Mouse (Mus musculus): ENCODE measurements around the gene Zdhhc11. TPM values are rescaled to one million over a fixed set of nuclear protein-coding genes. Genes with fewer than 3 reads are reported as not detected.

Zdhhc11 gene
- polyA plus RNA-seq, 1 experiment from 2014 or later: not detected

GRCm38 (mm10) chr13:74029013-74029412 lies 65.4 kb downstream of the Zdhhc11 start:
- no peak overlapping the region for H3K4me2 ChIP-seq
- no peak overlapping the region for H3K4me3 ChIP-seq (replicated peaks)
- no peaks in the 10 kb centered on the region for H3K27me3 ChIP-seq
- 84% methylated on average over 2 of the region's 2 CpGs for WGBS
- H3K27ac ChIP-seq: no peak overlapping the region
- no peaks in the 10 kb centered on the region for H3K36me3 ChIP-seq
- H3K9ac ChIP-seq (replicated peaks): no peak overlapping the region
- no peaks in the 10 kb centered on the region for H3K4me1 ChIP-seq (replicated peaks)
- ATAC-seq (ENCODE audit: insufficient number of reproducible peaks, insufficient read depth, low FRiP score, low TSS enrichment, low read depth): no peak
- no peaks in the 10 kb centered on the region for H3K9me3 ChIP-seq

- H3K4me2 ChIP-seq: no peak overlapping the region
- WGBS: 89% methylated on average over 7 of the region's 7 CpGs
- H3K4me3 ChIP-seq (replicated peaks): no peak overlapping the region
- peaks cover 1% of the 10 kb centered on the region; the same call in 1 of the 2 replicates for H3K36me3 ChIP-seq
- ATAC-seq (ENCODE audit: insufficient number of reproducible peaks, insufficient read depth, low FRiP score, low TSS enrichment, low read depth): no peak
- no peaks in the 10 kb centered on the region for H3K4me1 ChIP-seq (replicated peaks)
- no peak overlapping the region for H3K9ac ChIP-seq (replicated peaks)
- no peaks in the 10 kb centered on the region for H3K27me3 ChIP-seq
- H3K27ac ChIP-seq: no peak overlapping the region
- no peaks in the 10 kb centered on the region for H3K9me3 ChIP-seq
Observed at GRCm38 (mm10) chr13:74030691-74031090, 67.0 kb downstream of the Zdhhc11 start.

- 81% methylated on average over 8 of the region's 8 CpGs for WGBS
- H3K36me3 ChIP-seq: peaks cover 4% of the 10 kb centered on the region; the same call in 1 of the 2 replicates
- H3K27me3 ChIP-seq: no peaks in the 10 kb centered on the region
- no peak overlapping the region for H3K4me2 ChIP-seq
- no peaks in the 10 kb centered on the region for H3K4me1 ChIP-seq (replicated peaks)
- no peak overlapping the region for H3K27ac ChIP-seq
- no peaks in the 10 kb centered on the region for H3K9me3 ChIP-seq
- ATAC-seq (ENCODE audit: insufficient number of reproducible peaks, insufficient read depth, low FRiP score, low TSS enrichment, low read depth): no peak
- H3K9ac ChIP-seq (replicated peaks): no peak overlapping the region
- H3K4me3 ChIP-seq (replicated peaks): no peak overlapping the region
Observed at GRCm38 (mm10) chr13:74031133-74031532, 67.5 kb downstream of the Zdhhc11 start.

DNA sequence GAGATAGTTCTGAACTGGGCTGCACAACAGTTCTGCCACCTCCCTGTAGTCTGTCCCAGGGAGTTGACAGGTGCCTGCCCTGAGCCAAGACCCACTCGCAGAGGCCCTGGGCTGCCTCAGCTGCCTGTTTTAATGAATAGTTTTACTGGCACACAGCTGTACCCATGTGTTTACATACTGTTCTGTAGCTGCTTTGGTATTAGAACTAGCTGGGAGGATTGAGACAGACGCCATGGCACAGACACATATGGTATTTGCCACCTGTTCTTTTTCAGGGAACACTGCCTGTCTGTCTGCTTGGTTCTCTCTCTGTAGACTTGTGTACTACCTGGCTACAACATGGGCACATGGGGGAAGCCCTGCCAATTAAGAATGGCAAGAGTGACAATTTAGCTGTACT lies 71.1 kb downstream of the Zdhhc11 start:
- H3K4me2 ChIP-seq: no peak overlapping the region
- WGBS: 86% methylated on average over 2 of the region's 2 CpGs
- H3K36me3 ChIP-seq: peaks cover 35% of the 10 kb centered on the region
- H3K27ac ChIP-seq: no peak overlapping the region
- H3K4me1 ChIP-seq (replicated peaks): no peaks in the 10 kb centered on the region
- H3K27me3 ChIP-seq: no peaks in the 10 kb centered on the region
- H3K4me3 ChIP-seq (replicated peaks): no peak overlapping the region
- no peak overlapping the region for H3K9ac ChIP-seq (replicated peaks)
- ATAC-seq (ENCODE audit: insufficient number of reproducible peaks, insufficient read depth, low FRiP score, low TSS enrichment, low read depth): no peak
- no peaks in the 10 kb centered on the region for H3K9me3 ChIP-seq

GRCm38 (mm10) chr13:74035776-74036175 lies 72.1 kb downstream of the Zdhhc11 start:
- 83% methylated on average over 2 of the region's 2 CpGs for WGBS
- H3K36me3 ChIP-seq: peaks cover 46% of the 10 kb centered on the region

DNA sequence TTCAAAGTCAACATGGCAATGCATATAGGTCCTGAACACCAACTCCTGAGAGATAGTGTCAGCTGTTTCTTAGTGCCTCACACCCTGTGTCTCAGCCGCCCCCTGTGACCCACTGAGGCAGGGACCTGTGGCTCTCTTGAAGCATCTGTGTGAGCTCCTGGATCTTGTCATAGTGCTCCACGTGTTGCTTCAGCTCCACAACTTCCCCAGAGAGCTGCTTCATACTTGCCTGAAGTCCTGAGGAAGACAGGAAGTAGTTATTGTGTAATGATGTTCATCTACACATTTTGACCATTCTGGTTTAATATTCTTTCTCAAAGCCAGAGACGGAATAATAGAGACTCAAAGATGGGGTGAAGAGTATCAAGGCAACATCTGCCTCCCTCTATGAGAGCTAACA lies 76.3 kb downstream of the Zdhhc11 start:
- no peak for ATAC-seq (ENCODE audit: insufficient number of reproducible peaks, insufficient read depth, low FRiP score, low TSS enrichment, low read depth)
- Histone ChIP-seq H3K4me3 (replicated peaks) (no peak overlapping the region), H3K36me3 (peaks cover 82% of the 10 kb centered on the region), H3K27ac (no peak overlapping the region), H3K4me1 (replicated peaks) (no peaks in the 10 kb centered on the region), H3K27me3 (no peaks in the 10 kb centered on the region), H3K4me2 (no peak overlapping the region), H3K9me3 (no peaks in the 10 kb centered on the region), H3K9ac (replicated peaks) (no peak overlapping the region)
- 91% methylated on average over 3 of the region's 3 CpGs for WGBS

More at GRCm38 (mm10) chr13:74035776-74036175, 72.1 kb downstream of the Zdhhc11 start:
- no peak overlapping the region for H3K27ac ChIP-seq
- H3K4me1 ChIP-seq (replicated peaks): no peaks in the 10 kb centered on the region
- H3K9ac ChIP-seq (replicated peaks): no peak overlapping the region
- ATAC-seq (ENCODE audit: insufficient number of reproducible peaks, insufficient read depth, low FRiP score, low TSS enrichment, low read depth): no peak
- no peak overlapping the region for H3K4me3 ChIP-seq (replicated peaks)
- no peaks in the 10 kb centered on the region for H3K27me3 ChIP-seq
- H3K9me3 ChIP-seq: no peaks in the 10 kb centered on the region
- no peak overlapping the region for H3K4me2 ChIP-seq

Small RNAs within 50 kb of the gene (microRNA-seq; reads per million reads assigned to microRNA genes)
- gene Gm25197: not detected

Other genes starting within 250 kb of the Zdhhc11 start
- 42.7 and 48.4 TPM in 2 replicates for gene Slc12a7, start 230.8 kb upstream of the Zdhhc11 start, polyA plus RNA-seq (2016; fragmentation: Nextera tagmentation; extraction: Ambion mirVana)
- 57.5 and 61.6 TPM in 2 replicates for gene Nkd2, start 116.2 kb upstream of the Zdhhc11 start, polyA plus RNA-seq (2016; fragmentation: Nextera tagmentation; extraction: Ambion mirVana)
- 49.5 and 57.6 TPM in 2 replicates for gene Trip13, start 26.1 kb upstream of the Zdhhc11 start, polyA plus RNA-seq (2016; fragmentation: Nextera tagmentation; extraction: Ambion mirVana)
- gene Brd9, start 26.0 kb upstream of the Zdhhc11 start, polyA plus RNA-seq (2016; fragmentation: Nextera tagmentation; extraction: Ambion mirVana): 59.7 and 66.7 TPM in 2 replicates
- gene Tppp, start 45.6 kb downstream of the Zdhhc11 start, polyA plus RNA-seq (2016; fragmentation: Nextera tagmentation; extraction: Ambion mirVana): 0.53 and 0.58 TPM in 2 replicates
- gene Cep72, start 98.4 kb downstream of the Zdhhc11 start, polyA plus RNA-seq (2016; fragmentation: Nextera tagmentation; extraction: Ambion mirVana): 20.9 TPM in 2 replicates
- not detected in 2 replicates for gene Slc9a3, start 157.6 kb downstream of the Zdhhc11 start, polyA plus RNA-seq (2016; fragmentation: Nextera tagmentation; extraction: Ambion mirVana)
- gene Exoc3, start 244.9 kb downstream of the Zdhhc11 start, polyA plus RNA-seq (2016; fragmentation: Nextera tagmentation; extraction: Ambion mirVana): 64.7 and 73.2 TPM in 2 replicates